10 mouse cellular contexts compared by ENCODE assay signal in the genomic region with DNA sequence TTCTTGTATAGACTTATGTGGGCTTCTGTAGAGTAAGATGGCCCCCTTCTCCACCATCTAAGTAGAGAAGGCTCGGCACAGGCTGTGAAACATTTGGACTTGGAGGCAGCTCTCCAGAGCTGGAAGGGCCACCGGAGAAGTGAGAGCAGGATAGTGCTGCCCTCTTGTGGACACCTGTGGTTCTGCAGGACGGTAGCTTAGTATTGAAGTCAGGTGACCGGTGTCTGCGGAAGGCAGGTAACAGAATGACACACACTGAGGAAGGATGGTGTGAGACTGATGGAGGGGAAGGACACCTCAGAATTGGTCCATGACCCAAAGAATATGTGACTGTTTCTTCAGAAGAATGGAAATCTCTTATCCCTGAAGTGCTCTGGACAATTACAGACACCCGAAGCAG. TPM values are rescaled to one million over a fixed set of nuclear protein-coding genes. Genes with fewer than 3 reads are reported as not detected.
DNase-seq lines count a peak whose midpoint lies in the region; ATAC-seq and TF ChIP-seq lines count a peak whose summit lies in the region.
"Had no signal": no experiment of that assay in that cellular context is flagged by ENCODE, and none has a peak within 500 bp of the region (broad histone marks: within the 10 kb centered on the region; RNA-seq: fewer than 3 reads in every experiment).

No protein-coding gene starts in this region.

- no peak for TF ChIP-seq POLR2A in ES-Bruce4 (IDR thresholded peaks at IDR 0.05; ENCODE audit: insufficient read depth, low read length)

- no peak overlapping the region for H3K4me2 ChIP-seq in intestine, embryonic 14.5 days (ENCODE audit: low read length)
- no peak overlapping the region for H3K4me2 ChIP-seq in intestine, embryonic 15.5 days (replicated peaks)
- H3K4me2 ChIP-seq: embryonic facial prominence, embryonic 13.5 days; limb, embryonic 13.5 days had no signal

- no peaks in the 10 kb centered on the region for H3K9me3 ChIP-seq in intestine, embryonic 14.5 days (ENCODE audit: control insufficient read depth, low read length)
- no peaks in the 10 kb centered on the region for H3K9me3 ChIP-seq in intestine, embryonic 15.5 days
- no peaks in the 10 kb centered on the region for H3K9me3 ChIP-seq in ES-Bruce4 (replicated peaks; ENCODE audit: control insufficient read depth, insufficient read depth, low read length, poor library complexity, severe bottlenecking)
- H3K9me3 ChIP-seq: embryonic facial prominence, embryonic 13.5 days; limb, embryonic 13.5 days had no signal

- H3K36me3 ChIP-seq in intestine, embryonic 14.5 days (ENCODE audit: control insufficient read depth, insufficient read depth, low read length) = no peaks in the 10 kb centered on the region
- H3K36me3 ChIP-seq in intestine, embryonic 15.5 days = no peaks in the 10 kb centered on the region
- H3K36me3 ChIP-seq in ES-Bruce4 (ENCODE audit: control insufficient read depth, insufficient read depth, low read length, poor library complexity, severe bottlenecking) = no peaks in the 10 kb centered on the region
- H3K36me3 ChIP-seq: embryonic facial prominence, embryonic 13.5 days; limb, embryonic 13.5 days had no signal

- WGBS in intestine, embryonic 14.5 days = 33% methylated on average over 6 of the region's 6 CpGs
- 28% methylated on average over 6 of the region's 6 CpGs for WGBS in intestine, embryonic 15.5 days

- H3K27ac ChIP-seq in intestine, embryonic 14.5 days (ENCODE audit: low read depth) = no peak overlapping the region
- no peak overlapping the region for H3K27ac ChIP-seq in intestine, embryonic 15.5 days
- no peak overlapping the region for H3K27ac ChIP-seq in ES-Bruce4 (ENCODE audit: insufficient read depth, low read length)
- H3K27ac ChIP-seq: embryonic facial prominence, embryonic 13.5 days; limb, embryonic 13.5 days had no signal

- peak; percentile 47; the same call in 1 of the 2 replicates for ATAC-seq in intestine, embryonic 14.5 days (replicated peaks; ENCODE audit: low FRiP score, low TSS enrichment, low read depth)
- ATAC-seq in intestine, embryonic 15.5 days = no peak

- TF ChIP-seq CTCF in ES-Bruce4 (IDR thresholded peaks at IDR 0.05; ENCODE audit: low read depth, low read length) = peak; percentile 94

- H3K9ac ChIP-seq in intestine, embryonic 14.5 days (ENCODE audit: low read length) = no peak overlapping the region
- no peak overlapping the region for H3K9ac ChIP-seq in intestine, embryonic 15.5 days
- no peak overlapping the region for H3K9ac ChIP-seq in ES-Bruce4 (ENCODE audit: low read depth, poor library complexity, severe bottlenecking)
- H3K9ac ChIP-seq: embryonic facial prominence, embryonic 13.5 days; limb, embryonic 13.5 days had no signal

- H3K4me1 ChIP-seq in intestine, embryonic 14.5 days (replicated peaks; ENCODE audit: control insufficient read depth, insufficient read depth, low read length) = no peaks in the 10 kb centered on the region
- no peaks in the 10 kb centered on the region for H3K4me1 ChIP-seq in intestine, embryonic 15.5 days (replicated peaks)
- no peaks in the 10 kb centered on the region for H3K4me1 ChIP-seq in ES-Bruce4 (ENCODE audit: control insufficient read depth, insufficient read depth, low read length)

- H3K4me3 ChIP-seq in intestine, embryonic 14.5 days (ENCODE audit: low read depth, low read length) = no peak overlapping the region
- no peak overlapping the region for H3K4me3 ChIP-seq in intestine, embryonic 15.5 days (replicated peaks)
- no peak overlapping the region for H3K4me3 ChIP-seq in ES-Bruce4 (ENCODE audit: low read depth, low read length)
- H3K4me3 ChIP-seq: embryonic facial prominence, embryonic 13.5 days; limb, embryonic 13.5 days had no signal

- peaks cover 25% of the 10 kb centered on the region; the same call in 1 of the 2 replicates for H3K27me3 ChIP-seq in intestine, embryonic 14.5 days (replicated peaks; ENCODE audit: control insufficient read depth, insufficient read depth, low read length)
- peaks cover 29% of the 10 kb centered on the region for H3K27me3 ChIP-seq in intestine, embryonic 15.5 days (replicated peaks)
- peaks cover 1% of the 10 kb centered on the region; the same call in 1 of the 2 replicates for H3K27me3 ChIP-seq in ES-Bruce4 (ENCODE audit: control insufficient read depth, insufficient read depth, low read length, poor library complexity, severe bottlenecking)

- peak; percentile 82 for DNase-seq in intestine, embryonic 14.5 days (ENCODE audit: low spot score)
- DNase-seq in c-Kit-positive CD71-positive TER-119-negative erythroid progenitor cells, embryonic 14.5 days (ENCODE audit: low read depth) = peak; percentile 17
- DNase-seq in frontal cortex, adult 2 months (ENCODE audit: extremely low spot score in 1 of 2, low spot score in 1 of 2) = peak; percentile 14 to 77
- DNase-seq in layer of hippocampus, postnatal 36 days = peak; percentile 26 to 37
- DNase-seq in natural killer cell, adult 2 months (ENCODE audit: low spot score in 2 of 2) = peak; percentile 13 to 16
- peak; percentile 68 for DNase-seq in thymus, postnatal 4 days

- no peak for TF ChIP-seq EP300 in ES-Bruce4 (IDR thresholded peaks at IDR 0.05; ENCODE audit: insufficient read depth, low read depth, low read length)

RNA-seq across cellular contexts. Expression of gene Lmx1a, which starts 19.2 kb away (rescaled TPM):
- polyA plus RNA-seq in intestine, embryonic 14.5 days (2014; fragmentation: Nextera tagmentation; extraction: Ambion mirVana) = 0.16 and 0.41 TPM in 2 replicates
- polyA plus RNA-seq in intestine, embryonic 15.5 days (2015; fragmentation: Nextera tagmentation; extraction: Ambion mirVana) = 0.42 and 0.44 TPM in 2 replicates
- polyA plus RNA-seq in ES-Bruce4 (2011; ENCODE audit: insufficient read depth, insufficient read length, low read depth, missing spikeins) = 0.18 and 0.21 TPM in 2 replicates
- not detected in 2 replicates for polyA plus RNA-seq in frontal cortex, adult 2 months (2012; rRNA removed)
- under 1 TPM; 0.18 to 0.22 TPM for total RNA-seq in layer of hippocampus, postnatal 36 days (2021)

Comparison
In these comparisons a context has a peak if more than half of its experiments do, and no peak if none do; other contexts are left out.
1. DNase-seq: peak in every context shown above with its lines; median percentile 82 in intestine, embryonic 14.5 days; 68 in thymus, postnatal 4 days; 46 in frontal cortex, adult 2 months; 32 in layer of hippocampus, postnatal 36 days; 17 in c-Kit-positive CD71-positive TER-119-negative erythroid progenitor cells, embryonic 14.5 days; 14 in natural killer cell, adult 2 months.